Mouse (Mus musculus): ENCODE data around the gene Vmn2r73. TPM values are rescaled to one million over a fixed set of nuclear protein-coding genes. Genes with fewer than 3 reads are reported as not detected.
"Not testable (repeated sequence)": the region's sequence is repeated elsewhere in the genome, so short reads cannot be mapped to it uniquely, and the experiment has no call there.

Gene Vmn2r73
- polyA plus RNA-seq (2012; rRNA removed) (not detected in 2 replicates), polyA plus RNA-seq (2014; fragmentation: Nextera tagmentation; extraction: Ambion mirVana) (not detected in 2 replicates)

GRCm38 (mm10) chr7:85876166-85876565 lies at the start of gene Vmn2r73:
TSS of gene Vmn2r73 (minus strand) at chr7:85876266.
- Histone ChIP-seq H3K27ac (no peak within 1 kb of the TSS), H3K4me3 (ENCODE audit: insufficient read depth in 1 of 2, low read depth in 2 of 2, low read length in 2 of 2) (no peak within 1 kb of the TSS), H3K36me3 (replicated peaks; ENCODE audit: control insufficient read depth, insufficient read depth, low read depth) (no peaks in the 10 kb centered on the region), H3K27me3 (ENCODE audit: control insufficient read depth, insufficient read depth, low read length) (no peaks in the 10 kb centered on the region), H3K9ac (replicated peaks) (no peak within 1 kb of the TSS), H3K4me2 (ENCODE audit: low read depth) (no peak within 1 kb of the TSS), H3K4me1 (replicated peaks; ENCODE audit: control insufficient read depth in 2 of 2, insufficient read depth in 2 of 2, low read length in 1 of 2) (no peaks in the 10 kb centered on the region), H3K9me3 (ENCODE audit: control insufficient read depth, low read length) (no peaks in the 10 kb centered on the region)
- DNase-seq (ENCODE audit: low read depth in 3 of 3, low spot score in 3 of 3) (no peak), ATAC-seq (ENCODE audit: insufficient read depth) (no peak)
- WGBS (ENCODE audit: insufficient replicate concordance), result 49% methylated on average over 1 of the region's 1 CpGs
- TF ChIP-seq CTCF (IDR thresholded peaks at IDR 0.05; ENCODE audit: low read depth), result no peak
- TF ChIP-seq EP300 (IDR thresholded peaks at IDR 0.05; ENCODE audit: low read depth), result no peak

- ATAC-seq (ENCODE audit: insufficient read depth) (no peak), DNase-seq (ENCODE audit: low read depth in 3 of 3, low spot score in 3 of 3) (no peak)
- Histone ChIP-seq H3K4me3 (ENCODE audit: insufficient read depth in 1 of 2, low read depth in 2 of 2, low read length in 2 of 2) (no peak overlapping the region), H3K9me3 (ENCODE audit: control insufficient read depth, low read length) (no peaks in the 10 kb centered on the region), H3K36me3 (replicated peaks; ENCODE audit: control insufficient read depth, insufficient read depth, low read depth) (no peaks in the 10 kb centered on the region), H3K4me2 (ENCODE audit: low read depth) (no peak overlapping the region), H3K9ac (replicated peaks) (no peak overlapping the region), H3K27ac (no peak overlapping the region), H3K27me3 (ENCODE audit: control insufficient read depth, insufficient read depth, low read length) (no peaks in the 10 kb centered on the region), H3K4me1 (replicated peaks; ENCODE audit: control insufficient read depth in 2 of 2, insufficient read depth in 2 of 2, low read length in 1 of 2) (no peaks in the 10 kb centered on the region)
- WGBS (ENCODE audit: insufficient replicate concordance), result 10% methylated on average over 2 of the region's 2 CpGs
- TF ChIP-seq CTCF (IDR thresholded peaks at IDR 0.05; ENCODE audit: low read depth) (no peak), EP300 (IDR thresholded peaks at IDR 0.05; ENCODE audit: low read depth) (no peak)
Observed at GRCm38 (mm10) chr7:85840090-85840948, 35.7 kb downstream of the Vmn2r73 start.

GRCm38 (mm10) chr7:85818092-85818491 lies 58.0 kb downstream of the Vmn2r73 start:
- WGBS (ENCODE audit: insufficient replicate concordance), result 6% methylated on average over 6 of the region's 6 CpGs
- not testable (repeated sequence) for H3K27ac ChIP-seq; H3K36me3 ChIP-seq (replicated peaks; ENCODE audit: control insufficient read depth, insufficient read depth, low read depth); H3K9ac ChIP-seq (replicated peaks); H3K27me3 ChIP-seq (ENCODE audit: control insufficient read depth, insufficient read depth, low read length); H3K4me1 ChIP-seq (replicated peaks; ENCODE audit: control insufficient read depth in 2 of 2, insufficient read depth in 2 of 2, low read length in 1 of 2); H3K4me3 ChIP-seq (ENCODE audit: insufficient read depth in 1 of 2, low read depth in 2 of 2, low read length in 2 of 2); H3K4me2 ChIP-seq (ENCODE audit: low read depth); DNase-seq (ENCODE audit: low read depth in 3 of 3, low spot score in 3 of 3); ATAC-seq (ENCODE audit: insufficient read depth); H3K9me3 ChIP-seq (ENCODE audit: control insufficient read depth, low read length)
- TF ChIP-seq CTCF (IDR thresholded peaks at IDR 0.05; ENCODE audit: low read depth), result peak; percentile 36

Other genes starting within 250 kb of the Vmn2r73 start
- gene Vmn2r72, start 121.2 kb downstream of the Vmn2r73 start, polyA plus RNA-seq (2012; rRNA removed), result not detected in 2 replicates
- not detected in 2 replicates for gene Vmn2r72, start 121.2 kb downstream of the Vmn2r73 start, polyA plus RNA-seq (2014; fragmentation: Nextera tagmentation; extraction: Ambion mirVana)
- not detected in 2 replicates for gene Vmn2r74, start 85.4 kb upstream of the Vmn2r73 start, polyA plus RNA-seq (2012; rRNA removed)
- not detected in 2 replicates for gene Vmn2r74, start 85.4 kb upstream of the Vmn2r73 start, polyA plus RNA-seq (2014; fragmentation: Nextera tagmentation; extraction: Ambion mirVana)